Mouse (Mus musculus): ENCODE data around the gene Fam219a.
A peak's percentile ranks its signal among the peaks of the same experiment; 100 is the strongest.

Fam219a gene

DNA sequence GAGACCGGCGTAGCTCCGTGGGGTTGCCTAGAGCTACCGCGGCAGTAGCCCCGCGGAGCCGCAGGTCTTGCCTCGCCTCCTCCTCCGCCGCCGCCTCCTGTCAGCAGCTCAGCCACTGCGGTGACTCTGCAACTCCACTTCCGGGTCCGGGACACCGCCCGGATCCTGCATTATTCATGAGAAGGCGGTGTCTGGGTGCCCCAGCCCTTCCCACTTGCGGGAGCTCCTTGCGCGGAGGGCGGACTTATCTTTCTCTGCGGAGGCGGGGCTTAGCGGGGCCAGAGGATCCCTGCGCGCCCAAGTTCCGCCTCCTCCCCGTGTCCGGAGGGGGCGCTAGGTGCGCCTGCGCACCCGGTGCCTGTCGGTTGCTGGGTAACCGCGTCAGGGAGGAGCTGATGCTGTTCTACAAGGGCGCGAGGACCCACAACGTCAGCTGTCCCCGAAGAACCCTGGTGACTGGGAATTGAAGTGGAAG is at the start of gene Fam219a, which contains the start of gene Dnaic1:
Gene Fam219a (minus strand): TSS at position 128 of the 475 bp plus-strand sequence.
Gene Dnaic1 (plus strand): TSS at position 365 of the 475 bp plus-strand sequence.
- DNase-seq (ENCODE audit: low spot score), result peak; percentile 99

DNA sequence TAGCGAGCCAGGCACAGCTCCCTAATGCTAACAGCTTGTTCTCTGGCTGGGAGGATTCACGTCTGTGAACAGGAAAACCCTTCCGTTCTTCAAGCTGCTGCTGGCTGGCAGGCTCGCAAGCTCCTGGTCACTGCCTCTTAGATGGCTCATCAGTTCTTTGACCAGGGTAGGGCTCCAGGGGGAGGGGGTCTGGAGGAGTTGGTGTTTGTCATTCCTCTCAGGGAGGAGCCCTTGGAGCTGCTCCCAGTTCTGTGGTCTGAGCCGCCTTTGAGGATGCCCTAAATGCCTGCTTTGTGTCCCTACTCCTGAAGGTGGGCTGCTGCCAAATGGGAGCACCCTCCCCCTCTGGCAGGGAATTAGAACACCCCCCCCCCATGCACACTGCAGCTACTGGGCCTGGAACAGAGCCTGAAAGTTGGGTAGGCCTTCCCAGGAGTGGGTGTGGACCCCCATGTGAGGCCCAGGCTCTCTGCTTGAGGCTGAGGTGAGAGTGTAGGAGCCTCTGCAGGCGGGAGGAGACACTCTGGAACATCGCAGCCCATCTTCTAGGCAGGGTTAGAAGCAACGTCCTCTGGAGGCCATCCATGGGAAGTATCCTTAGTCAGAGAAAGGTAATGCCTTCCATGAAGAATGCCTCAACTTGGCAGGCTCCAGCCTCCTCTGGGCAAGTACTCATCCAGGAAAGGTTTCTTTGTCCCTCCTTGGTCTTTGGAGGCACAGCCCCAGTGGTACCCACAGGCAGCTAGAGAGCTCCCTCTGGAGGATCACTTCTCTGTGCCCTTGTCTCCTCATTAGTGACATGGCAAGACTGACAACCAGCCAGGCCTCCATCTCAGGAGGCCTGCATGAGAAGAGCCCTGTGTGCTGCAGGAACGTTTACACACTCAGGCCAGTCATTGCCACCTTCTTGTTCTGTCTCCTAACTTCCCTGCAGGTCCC is 46.6 kb upstream of the Fam219a start:
- no peak for DNase-seq (ENCODE audit: low spot score)

DNA sequence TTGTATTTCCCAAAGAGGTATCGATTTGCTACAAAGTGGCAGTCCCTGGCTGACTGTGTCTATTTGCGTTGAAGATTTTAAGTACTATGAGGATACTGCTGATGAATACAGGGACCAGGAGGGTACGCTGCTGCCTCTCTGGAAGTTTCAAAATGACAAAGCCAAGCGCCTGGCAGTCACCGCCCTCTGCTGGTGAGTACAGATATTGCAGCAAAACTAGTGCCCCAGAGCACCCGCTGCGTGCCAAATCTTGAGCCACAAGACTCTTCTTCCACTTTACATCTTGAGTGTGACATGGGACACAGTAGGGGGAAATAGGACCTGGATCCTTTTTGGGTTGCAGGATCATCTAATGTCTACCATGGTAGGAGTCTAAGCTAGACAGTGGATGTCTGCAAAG is 44.8 kb upstream of the Fam219a start:
- peak; percentile 54 for DNase-seq (ENCODE audit: low spot score)

DNA sequence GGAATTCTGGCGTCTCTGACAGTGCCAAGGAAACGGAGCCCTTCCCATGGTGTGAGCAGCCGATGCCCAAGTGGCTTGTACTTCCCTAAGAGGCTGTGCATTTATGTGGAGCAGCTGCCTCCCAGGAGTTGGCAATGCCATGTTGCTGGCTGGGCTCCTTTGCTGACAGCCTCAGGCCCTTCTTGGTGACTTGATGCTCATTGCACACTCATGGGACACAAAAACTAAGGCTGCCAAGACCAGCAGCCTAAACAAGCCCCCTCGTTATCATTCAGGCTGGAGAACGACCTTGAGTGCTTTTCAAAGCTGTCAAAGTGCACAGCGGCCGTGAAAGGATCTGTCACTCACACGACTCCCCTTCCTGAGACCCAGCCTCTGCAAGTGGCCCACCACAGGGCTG is 42.8 kb upstream of the Fam219a start:
- DNase-seq (ENCODE audit: low spot score), result no peak

- DNase-seq (ENCODE audit: low spot score), result no peak
Observed at GRCm38 (mm10) chr4:41610594-41610980, 41.2 kb upstream of the Fam219a start.

- DNase-seq (ENCODE audit: low spot score), result no peak
Observed at GRCm38 (mm10) chr4:41609681-41610593, 40.6 kb upstream of the Fam219a start.

DNA sequence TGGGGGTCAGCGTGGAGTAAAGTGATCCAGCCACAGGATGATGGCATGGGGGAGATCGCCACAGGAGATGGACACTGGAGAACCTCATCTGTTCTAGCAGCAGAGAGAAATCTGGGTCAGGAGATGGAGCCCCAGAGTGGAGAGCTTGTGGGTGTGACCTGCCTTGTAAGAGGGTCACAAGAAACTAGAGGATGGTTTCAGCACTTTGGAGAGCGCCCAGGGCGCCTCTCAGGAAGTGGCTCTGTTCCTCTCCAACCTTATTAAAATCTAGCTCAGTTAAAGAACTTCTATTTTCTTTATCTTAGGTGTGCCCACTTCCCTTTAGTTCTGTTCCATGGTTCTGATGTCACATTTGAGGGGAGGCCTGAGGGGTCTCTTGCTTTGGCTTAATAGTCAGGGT is 37.4 kb upstream of the Fam219a start:
- DNase-seq (ENCODE audit: low spot score), result peak; percentile 62

- no peak for DNase-seq (ENCODE audit: low spot score)
Observed at GRCm38 (mm10) chr4:41604476-41605396, 35.4 kb upstream of the Fam219a start.

DNA sequence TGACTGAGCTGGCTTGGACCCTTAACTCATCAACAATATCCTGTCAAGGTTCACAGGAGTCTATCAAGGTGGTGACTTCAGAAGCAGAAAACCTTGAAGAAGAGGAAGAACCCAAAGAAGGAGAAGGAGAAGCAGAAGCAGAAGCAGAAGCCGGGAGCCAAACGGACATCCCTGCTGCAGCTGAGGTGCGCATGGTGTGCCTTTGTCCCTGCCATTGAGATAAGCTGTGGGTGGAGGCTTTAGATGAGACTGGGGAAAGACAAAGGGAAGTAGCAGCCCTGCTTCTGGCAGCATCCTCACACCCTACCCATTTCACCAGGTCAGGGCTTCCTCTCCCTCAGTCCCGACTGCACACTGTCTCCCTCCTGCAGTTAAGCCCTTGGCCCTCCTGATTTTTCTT is 33.5 kb upstream of the Fam219a start:
- no peak for DNase-seq (ENCODE audit: low spot score)

DNA sequence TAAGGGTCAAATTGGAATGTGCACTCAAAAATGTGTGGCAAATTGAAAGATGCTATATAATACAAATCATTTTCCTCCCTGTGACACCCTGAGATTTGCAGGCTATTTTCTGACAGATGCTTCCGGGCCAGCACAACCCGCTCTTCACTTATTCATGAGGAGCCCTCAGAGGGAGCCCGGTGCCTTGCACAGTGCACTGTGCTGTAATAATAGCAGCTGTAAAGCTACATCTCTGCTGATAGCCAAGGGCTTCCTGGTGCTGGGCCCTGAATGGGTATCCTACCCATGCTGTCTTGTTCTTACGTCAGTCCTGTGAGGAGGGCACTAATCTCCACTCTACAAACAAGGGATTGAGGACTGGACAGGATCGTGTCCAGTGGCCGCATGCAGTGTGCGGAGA is 14.0 kb upstream of the Fam219a start:
- DNase-seq (ENCODE audit: low spot score), result no peak

GRCm38 (mm10) chr4:41575914-41576313 is 6.6 kb upstream of the Fam219a start:
- no peak for DNase-seq (ENCODE audit: low spot score)

DNA sequence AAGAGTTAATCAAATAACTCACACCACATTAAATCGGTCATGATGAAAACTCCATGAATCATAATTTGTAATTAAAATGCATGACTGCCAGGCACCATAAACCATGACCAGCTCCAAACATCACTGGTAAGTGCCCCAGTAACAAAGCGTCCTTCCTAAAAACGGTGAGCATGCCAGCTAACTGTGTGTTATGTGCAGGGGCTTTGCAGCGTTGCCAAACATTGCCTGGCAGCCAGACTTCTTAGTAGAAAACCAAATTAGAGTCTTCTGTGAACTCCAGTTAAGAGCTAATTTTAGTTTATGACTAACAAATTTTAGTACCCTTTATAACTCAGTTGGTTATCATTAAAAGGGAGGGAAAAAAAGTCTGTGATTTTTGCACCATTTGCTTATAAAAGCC is 4.2 kb upstream of the Fam219a start:
- no peak for DNase-seq (ENCODE audit: low spot score)

- no peak for DNase-seq (ENCODE audit: low spot score)
Observed at GRCm38 (mm10) chr4:41571490-41571889, 2.2 kb upstream of the Fam219a start.

- peak; percentile 16 for DNase-seq (ENCODE audit: low spot score)
Observed at GRCm38 (mm10) chr4:41568682-41569410, 492 bp downstream of the Fam219a start.

DNA sequence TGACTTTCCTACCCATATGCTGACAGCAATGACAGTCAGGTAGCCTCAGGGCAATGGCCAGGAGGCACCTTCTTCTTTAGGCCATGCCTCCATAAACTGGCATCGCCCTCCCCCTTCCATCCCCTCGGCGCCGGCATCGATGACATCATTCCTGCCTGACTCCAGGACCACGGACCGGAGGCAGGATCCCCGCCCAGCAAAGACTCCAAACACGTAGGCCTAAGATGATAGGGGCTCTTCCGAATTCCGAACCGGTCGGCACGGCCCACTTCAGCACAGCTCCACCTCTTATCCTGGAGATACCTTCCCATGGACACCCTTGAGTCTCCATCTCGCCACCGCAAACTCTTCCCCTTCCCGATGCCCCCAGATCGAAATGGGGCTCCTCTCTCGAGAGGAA is 1.1 kb downstream of the Fam219a start:
- DNase-seq (ENCODE audit: low spot score), result peak; percentile 12

GRCm38 (mm10) chr4:41566123-41566522 is 3.2 kb downstream of the Fam219a start:
- DNase-seq (ENCODE audit: low spot score), result no peak

DNA sequence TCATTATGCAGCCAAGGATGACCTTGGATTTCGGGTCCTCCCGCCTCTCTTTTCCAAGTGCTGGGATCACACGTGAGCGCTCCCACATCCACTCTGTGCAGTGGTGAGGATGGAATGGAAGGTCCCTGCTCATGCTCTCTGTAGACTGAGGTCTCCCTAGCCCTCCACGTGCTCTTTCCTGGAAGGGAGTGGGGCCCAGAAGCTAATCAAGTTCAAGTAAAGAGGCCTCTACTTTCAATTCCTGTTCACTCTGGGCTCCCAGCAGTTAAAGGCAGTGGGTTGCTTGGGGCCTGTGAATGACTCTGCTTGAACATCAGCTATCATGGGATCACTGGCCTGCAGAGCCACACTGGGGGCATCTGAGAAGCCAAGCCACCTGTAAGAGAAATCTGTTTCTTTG is 6.0 kb downstream of the Fam219a start:
- DNase-seq (ENCODE audit: low spot score), result no peak

GRCm38 (mm10) chr4:41557092-41557491 is 12.2 kb downstream of the Fam219a start:
- DNase-seq (ENCODE audit: low spot score), result no peak

- no peak for DNase-seq (ENCODE audit: low spot score)
Observed at GRCm38 (mm10) chr4:41556311-41556953, 12.9 kb downstream of the Fam219a start.

DNA sequence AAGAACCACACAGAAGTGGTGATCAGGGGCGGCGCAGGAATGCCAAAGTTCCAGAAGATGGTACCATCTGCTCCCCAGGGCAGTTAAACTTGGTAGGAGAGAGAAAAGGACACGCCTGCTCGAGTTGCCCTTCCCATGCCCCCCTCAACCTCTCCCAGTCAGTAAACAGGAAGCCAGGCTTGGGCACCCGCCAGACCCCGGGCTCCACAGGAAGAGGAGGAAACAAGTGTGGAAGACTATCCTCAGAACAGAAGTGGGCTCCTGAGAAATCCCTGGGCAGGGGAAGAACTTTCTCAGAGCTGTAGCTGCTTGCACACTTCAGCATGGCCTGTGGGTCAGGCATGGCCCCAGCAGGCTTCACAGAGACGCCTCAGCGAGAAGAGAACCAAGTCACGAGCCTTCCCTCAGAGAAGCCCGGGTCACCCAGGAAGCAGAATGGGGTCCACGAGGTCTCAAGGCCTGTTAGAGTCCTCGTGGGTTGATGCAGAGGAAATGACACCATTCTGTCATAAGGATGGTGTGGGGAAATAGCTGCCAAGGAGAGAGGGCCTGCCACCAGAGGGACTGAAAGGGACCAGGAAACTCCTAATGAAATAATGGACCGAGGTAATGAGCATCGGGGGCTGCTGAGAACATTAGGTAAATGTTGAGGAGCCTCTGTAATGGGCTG is 14.2 kb downstream of the Fam219a start:
- DNase-seq (ENCODE audit: low spot score), result peak; percentile 43

Measured in ovary, postnatal 36 days (tissue).